8 mouse cellular contexts compared by ENCODE assay signal in genomic region chr19:52992880-52993440, GRCm38 (mm10). TPM values are rescaled to one million over a fixed set of nuclear protein-coding genes. Genes with fewer than 3 reads are reported as not detected.
DNase-seq lines count a peak whose midpoint lies in the region; ATAC-seq and TF ChIP-seq lines count a peak whose summit lies in the region.

No protein-coding gene starts in this region.

- no peak overlapping the region for H3K4me2 ChIP-seq in heart, embryonic 12.5 days
- no peak overlapping the region for H3K4me2 ChIP-seq in forebrain, postnatal 0 days (ENCODE audit: low read depth)
- no peak overlapping the region for H3K4me2 ChIP-seq in kidney, embryonic 15.5 days
- H3K4me2 ChIP-seq in liver, embryonic 12.5 days: no peak overlapping the region
- no peak overlapping the region for H3K4me2 ChIP-seq in neural tube, embryonic 15.5 days

- peaks cover 71% of the 10 kb centered on the region for H3K36me3 ChIP-seq in heart, embryonic 12.5 days
- peaks cover 72% of the 10 kb centered on the region for H3K36me3 ChIP-seq in heart, embryonic 10.5 days
- peaks cover 49% of the 10 kb centered on the region for H3K36me3 ChIP-seq in forebrain, postnatal 0 days (ENCODE audit: insufficient read depth)
- H3K36me3 ChIP-seq in kidney, embryonic 15.5 days: peaks cover 70% of the 10 kb centered on the region
- peaks cover 73% of the 10 kb centered on the region for H3K36me3 ChIP-seq in liver, embryonic 12.5 days
- peaks cover 51% of the 10 kb centered on the region for H3K36me3 ChIP-seq in neural tube, embryonic 15.5 days

- 0 out of 2 replicates have a peak, but pooled peaks have one; percentile 39 for ATAC-seq in heart, embryonic 12.5 days (ENCODE audit: insufficient number of reproducible peaks, low FRiP score)
- ATAC-seq in forebrain, postnatal 0 days: peak; percentile 88
- peak; percentile 58 for ATAC-seq in kidney, embryonic 15.5 days (replicated peaks; ENCODE audit: low FRiP score)
- peak; percentile 52 for ATAC-seq in liver, embryonic 12.5 days
- peak; percentile 79 for ATAC-seq in neural tube, embryonic 15.5 days (ENCODE audit: low FRiP score)

- H3K9ac ChIP-seq in heart, embryonic 12.5 days: no peak overlapping the region
- no peak overlapping the region for H3K9ac ChIP-seq in forebrain, postnatal 0 days
- no peak overlapping the region for H3K9ac ChIP-seq in kidney, embryonic 15.5 days
- H3K9ac ChIP-seq in liver, embryonic 12.5 days: no peak overlapping the region
- no peak overlapping the region for H3K9ac ChIP-seq in neural tube, embryonic 15.5 days (replicated peaks)

- WGBS in heart, embryonic 12.5 days: 74% methylated on average over 11 of the region's 11 CpGs
- 77% methylated on average over 11 of the region's 11 CpGs for WGBS in heart, embryonic 10.5 days
- WGBS in forebrain, postnatal 0 days: 75% methylated on average over 11 of the region's 11 CpGs
- 70% methylated on average over 11 of the region's 11 CpGs for WGBS in kidney, embryonic 15.5 days
- 79% methylated on average over 11 of the region's 11 CpGs for WGBS in liver, embryonic 12.5 days (ENCODE audit: insufficient replicate concordance)
- WGBS in neural tube, embryonic 15.5 days: 67% methylated on average over 11 of the region's 11 CpGs

- H3K4me1 ChIP-seq in heart, embryonic 12.5 days (replicated peaks): 0 out of 2 replicates have a peak, but pooled peaks cover 3% of the 10 kb centered on the region
- no peaks in the 10 kb centered on the region for H3K4me1 ChIP-seq in heart, embryonic 10.5 days
- no peaks in the 10 kb centered on the region for H3K4me1 ChIP-seq in forebrain, postnatal 0 days (ENCODE audit: insufficient read depth)
- H3K4me1 ChIP-seq in kidney, embryonic 15.5 days: no peaks in the 10 kb centered on the region
- H3K4me1 ChIP-seq in liver, embryonic 12.5 days: no peaks in the 10 kb centered on the region
- 0 out of 2 replicates have a peak, but pooled peaks cover 4% of the 10 kb centered on the region for H3K4me1 ChIP-seq in neural tube, embryonic 15.5 days

- no peaks in the 10 kb centered on the region for H3K27me3 ChIP-seq in heart, embryonic 12.5 days (replicated peaks)
- no peaks in the 10 kb centered on the region for H3K27me3 ChIP-seq in heart, embryonic 10.5 days (ENCODE audit: insufficient read depth, poor library complexity, severe bottlenecking)
- no peaks in the 10 kb centered on the region for H3K27me3 ChIP-seq in forebrain, postnatal 0 days (ENCODE audit: insufficient read depth, low read length)
- H3K27me3 ChIP-seq in kidney, embryonic 15.5 days: no peaks in the 10 kb centered on the region
- no peaks in the 10 kb centered on the region for H3K27me3 ChIP-seq in liver, embryonic 12.5 days (replicated peaks)
- no peaks in the 10 kb centered on the region for H3K27me3 ChIP-seq in neural tube, embryonic 15.5 days (replicated peaks)

- no peaks in the 10 kb centered on the region for H3K9me3 ChIP-seq in heart, embryonic 12.5 days (replicated peaks)
- H3K9me3 ChIP-seq in heart, embryonic 10.5 days: no peaks in the 10 kb centered on the region
- no peaks in the 10 kb centered on the region for H3K9me3 ChIP-seq in forebrain, postnatal 0 days (ENCODE audit: low read length)
- H3K9me3 ChIP-seq in kidney, embryonic 15.5 days (replicated peaks): no peaks in the 10 kb centered on the region
- no peaks in the 10 kb centered on the region for H3K9me3 ChIP-seq in liver, embryonic 12.5 days (replicated peaks)
- H3K9me3 ChIP-seq in neural tube, embryonic 15.5 days (replicated peaks): no peaks in the 10 kb centered on the region

- H3K4me3 ChIP-seq in heart, embryonic 12.5 days: no peak overlapping the region
- no peak overlapping the region for H3K4me3 ChIP-seq in heart, embryonic 10.5 days
- H3K4me3 ChIP-seq in forebrain, postnatal 0 days (ENCODE audit: low read depth, low read length): no peak overlapping the region
- H3K4me3 ChIP-seq in kidney, embryonic 15.5 days (replicated peaks): no peak overlapping the region
- H3K4me3 ChIP-seq in liver, embryonic 12.5 days: no peak overlapping the region
- no peak overlapping the region for H3K4me3 ChIP-seq in neural tube, embryonic 15.5 days (replicated peaks)

- peak; percentile 83 for TF ChIP-seq CTCF in forebrain, postnatal 0 days (IDR thresholded peaks at IDR 0.05; ENCODE audit: low read depth)

- DNase-seq in heart, embryonic 10.5 days (ENCODE audit: low spot score): no peak
- DNase-seq in NIH3T3 (ENCODE audit: low read depth): peak; percentile 60
- DNase-seq in forebrain, postnatal 0 days: peak; percentile 80
- no peak for DNase-seq in urinary bladder, postnatal 4 days (ENCODE audit: low spot score in 2 of 2)

- H3K27ac ChIP-seq in heart, embryonic 12.5 days (ENCODE audit: poor library complexity, severe bottlenecking): no peak overlapping the region
- no peak overlapping the region for H3K27ac ChIP-seq in heart, embryonic 10.5 days
- no peak overlapping the region for H3K27ac ChIP-seq in forebrain, postnatal 0 days (ENCODE audit: low read depth, low read length)
- H3K27ac ChIP-seq in kidney, embryonic 15.5 days: no peak overlapping the region
- no peak overlapping the region for H3K27ac ChIP-seq in liver, embryonic 12.5 days
- no peak overlapping the region for H3K27ac ChIP-seq in neural tube, embryonic 15.5 days (replicated peaks)

RNA-seq across cellular contexts. Expression of gene Xpnpep1, which starts 47.1 kb away (rescaled TPM):
- polyA plus RNA-seq in heart, embryonic 12.5 days (2016; fragmentation: Nextera tagmentation; extraction: Ambion mirVana): 191 TPM in 2 replicates
- polyA plus RNA-seq in heart, embryonic 10.5 days (2016; fragmentation: Nextera tagmentation; extraction: Ambion mirVana): 193 and 211 TPM in 2 replicates
- total RNA-seq in forebrain, postnatal 0 days (2014; rRNA removed): 93.3 and 103 TPM in 2 replicates
- 138 and 141 TPM in 2 replicates for polyA plus RNA-seq in forebrain, postnatal 0 days (2015; fragmentation: Nextera tagmentation; extraction: Ambion mirVana)
- 148 and 168 TPM in 2 replicates for polyA plus RNA-seq in kidney, embryonic 15.5 days (2015; fragmentation: Nextera tagmentation; extraction: Ambion mirVana)
- polyA plus RNA-seq in liver, embryonic 12.5 days (2016; fragmentation: Nextera tagmentation; extraction: Ambion mirVana): 124 and 133 TPM in 2 replicates
- 117 and 118 TPM in 2 replicates for polyA plus RNA-seq in neural tube, embryonic 15.5 days (2015; fragmentation: Nextera tagmentation; extraction: Ambion mirVana)

Comparison
In these comparisons a context has a peak if more than half of its experiments do, and no peak if none do; other contexts are left out.
1. DNase-seq: peak in NIH3T3 (single experiment) and forebrain, postnatal 0 days (single experiment); none in heart, embryonic 10.5 days (single experiment) and urinary bladder, postnatal 4 days (0 of 2).
2. Peak in every context shown above with its lines, with median percentiles within 50 percentile points of each other: ATAC-seq.